Mouse (Mus musculus): ENCODE measurements around the gene Prr13.

The Prr13 gene

GRCm38 (mm10) chr15:102505073-102505769 is 46.4 kb downstream of the Prr13 start:
- no peak for DNase-seq (ENCODE audit: low spot score in 2 of 2)

GRCm38 (mm10) chr15:102505770-102506463 is 47.1 kb downstream of the Prr13 start:
- no peak for DNase-seq (ENCODE audit: low spot score in 2 of 2)

GRCm38 (mm10) chr15:102506464-102506830 is 47.6 kb downstream of the Prr13 start:
- no peak for DNase-seq (ENCODE audit: low spot score in 2 of 2)

- no peak for DNase-seq (ENCODE audit: low spot score in 2 of 2)
Measured at GRCm38 (mm10) chr15:102506864-102507263, 48.0 kb downstream of the Prr13 start.

- no peak for DNase-seq (ENCODE audit: low spot score in 2 of 2)
Measured at GRCm38 (mm10) chr15:102507561-102507960, 48.7 kb downstream of the Prr13 start.

GRCm38 (mm10) chr15:102508336-102508735 is 49.5 kb downstream of the Prr13 start:
- no peak for DNase-seq (ENCODE audit: low spot score in 2 of 2)

GRCm38 (mm10) chr15:102510110-102510509 is 51.3 kb downstream of the Prr13 start:
- no peak for DNase-seq (ENCODE audit: low spot score in 2 of 2)

- peak; percentile 57 to 78 for DNase-seq (ENCODE audit: low spot score in 2 of 2)
Measured at GRCm38 (mm10) chr15:102510590-102511284, 51.9 kb downstream of the Prr13 start.

GRCm38 (mm10) chr15:102511285-102511833 is 52.5 kb downstream of the Prr13 start:
- no peak for DNase-seq (ENCODE audit: low spot score in 2 of 2)

GRCm38 (mm10) chr15:102512010-102512409 is 53.2 kb downstream of the Prr13 start:
- DNase-seq (ENCODE audit: low spot score in 2 of 2) = no peak

Measured in natural killer cell, adult 2 months (primary cell).